In genomic region chr13:38408636-38409035, GRCm38 (mm10) we compare ENCODE assay signal across 16 mouse cellular contexts.
A peak's percentile ranks its signal among the peaks of the same experiment; 100 is the strongest.
DNase-seq lines count a peak whose midpoint lies in the region; ATAC-seq and TF ChIP-seq lines count a peak whose summit lies in the region.
"Had no signal": no experiment of that assay in that cellular context is flagged by ENCODE, and none has a peak within 500 bp of the region (broad histone marks: within the 10 kb centered on the region; RNA-seq: fewer than 3 reads in every experiment).

No protein-coding gene starts in this region.

- WGBS in embryonic facial prominence, embryonic 14.5 days = 41% methylated on average over 3 of the region's 3 CpGs
- WGBS in embryonic facial prominence, embryonic 10.5 days = 64% methylated on average over 3 of the region's 3 CpGs
- 49% methylated on average over 3 of the region's 3 CpGs for WGBS in kidney, adult 2 months
- WGBS in lung, embryonic 16.5 days = 22% methylated on average over 3 of the region's 3 CpGs

- ATAC-seq in embryonic facial prominence, embryonic 14.5 days (ENCODE audit: low read depth) = no peak
- no peak for ATAC-seq in lung, embryonic 16.5 days (ENCODE audit: low read depth)

- H3K9me3 ChIP-seq in embryonic facial prominence, embryonic 14.5 days (ENCODE audit: control insufficient read depth, low read length) = no peaks in the 10 kb centered on the region
- no peaks in the 10 kb centered on the region for H3K9me3 ChIP-seq in embryonic facial prominence, embryonic 10.5 days
- no peaks in the 10 kb centered on the region for H3K9me3 ChIP-seq in lung, embryonic 16.5 days (ENCODE audit: control insufficient read depth, low read length)
- H3K9me3 ChIP-seq: forebrain, embryonic 15.5 days; limb, embryonic 12.5 days; liver, embryonic 15.5 days; neural tube, embryonic 12.5 days had no signal

- no peaks in the 10 kb centered on the region for H3K27me3 ChIP-seq in embryonic facial prominence, embryonic 14.5 days (replicated peaks; ENCODE audit: control insufficient read depth, insufficient read depth, low read length)
- no peaks in the 10 kb centered on the region for H3K27me3 ChIP-seq in embryonic facial prominence, embryonic 10.5 days (replicated peaks; ENCODE audit: low read depth, poor library complexity, severe bottlenecking)
- no peaks in the 10 kb centered on the region for H3K27me3 ChIP-seq in kidney, adult 2 months (replicated peaks; ENCODE audit: control insufficient read depth, insufficient read depth, low read length)
- H3K27me3 ChIP-seq in lung, embryonic 16.5 days (ENCODE audit: control insufficient read depth, insufficient read depth, low read depth, low read length) = no peaks in the 10 kb centered on the region
- H3K27me3 ChIP-seq: forebrain, embryonic 15.5 days; limb, embryonic 12.5 days; liver, embryonic 15.5 days; neural tube, embryonic 12.5 days had no signal

- H3K4me2 ChIP-seq in embryonic facial prominence, embryonic 14.5 days (ENCODE audit: low read depth, low read length) = no peak overlapping the region
- no peak overlapping the region for H3K4me2 ChIP-seq in lung, embryonic 16.5 days (ENCODE audit: low read depth, low read length)
- H3K4me2 ChIP-seq: forebrain, embryonic 15.5 days; hindbrain, embryonic 14.5 days; limb, embryonic 12.5 days; liver, embryonic 15.5 days; neural tube, embryonic 12.5 days had no signal

- no peak for TF ChIP-seq CTCF in kidney, adult 2 months (conservative IDR thresholded peaks at IDR 0.05; ENCODE audit: insufficient read depth, insufficient read length, low read depth, low read length)

- peaks cover 27% of the 10 kb centered on the region for H3K4me1 ChIP-seq in embryonic facial prominence, embryonic 14.5 days (ENCODE audit: control insufficient read depth, insufficient read depth, low read length)
- peaks cover 17% of the 10 kb centered on the region for H3K4me1 ChIP-seq in embryonic facial prominence, embryonic 10.5 days
- H3K4me1 ChIP-seq in kidney, adult 2 months (ENCODE audit: control insufficient read depth, insufficient read depth, low read length) = peaks cover 15% of the 10 kb centered on the region
- peaks cover 26% of the 10 kb centered on the region for H3K4me1 ChIP-seq in lung, embryonic 16.5 days (replicated peaks; ENCODE audit: control insufficient read depth, insufficient read depth, low read length)
- H3K4me1 ChIP-seq: liver, embryonic 15.5 days had no signal

- TF ChIP-seq POLR2A in kidney, adult 2 months (IDR thresholded peaks at IDR 0.05; ENCODE audit: low read depth, low read length) = no peak

- no peaks in the 10 kb centered on the region for H3K36me3 ChIP-seq in embryonic facial prominence, embryonic 14.5 days (ENCODE audit: control insufficient read depth, insufficient read depth, low read length)
- H3K36me3 ChIP-seq in embryonic facial prominence, embryonic 10.5 days (replicated peaks) = no peaks in the 10 kb centered on the region
- no peaks in the 10 kb centered on the region for H3K36me3 ChIP-seq in kidney, adult 2 months (ENCODE audit: control insufficient read depth, insufficient read depth, low read length)
- no peaks in the 10 kb centered on the region for H3K36me3 ChIP-seq in lung, embryonic 16.5 days (ENCODE audit: control insufficient read depth, insufficient read depth, low read length)
- H3K36me3 ChIP-seq: forebrain, embryonic 15.5 days; limb, embryonic 12.5 days; liver, embryonic 15.5 days; neural tube, embryonic 12.5 days had no signal

- no peak for DNase-seq in embryonic facial prominence, embryonic 14.5 days (ENCODE audit: low spot score)
- no peak for DNase-seq in embryonic facial prominence, embryonic 10.5 days (ENCODE audit: low spot score)
- DNase-seq in kidney, adult 2 months = peak; percentile 22
- DNase-seq in kidney, adult 8-10 months = no peak
- DNase-seq in lung, postnatal 10 days = no peak
- no peak for DNase-seq in ovary, postnatal 14 days (ENCODE audit: low spot score)
- no peak for DNase-seq in embryo, embryonic 11 days
- DNase-seq: adrenal gland, adult 8-10 months; cerebellum, adult 8-10 months; thymus, adult 18-20 months had no signal

- 0 out of 2 replicates have a peak overlapping the region, but pooled peaks have one; percentile 28 for H3K27ac ChIP-seq in embryonic facial prominence, embryonic 14.5 days (replicated peaks; ENCODE audit: low read depth, low read length)
- H3K27ac ChIP-seq in embryonic facial prominence, embryonic 10.5 days (replicated peaks) = no peak overlapping the region
- 0 out of 2 replicates have a peak overlapping the region, but pooled peaks have one; percentile 21 for H3K27ac ChIP-seq in kidney, adult 2 months (ENCODE audit: insufficient read depth, low read depth, low read length)
- peak overlapping the region; percentile 34; the same call in 1 of the 2 replicates for H3K27ac ChIP-seq in lung, embryonic 16.5 days (ENCODE audit: low read length)
- H3K27ac ChIP-seq: forebrain, embryonic 15.5 days; hindbrain, embryonic 14.5 days; limb, embryonic 12.5 days; liver, embryonic 15.5 days; neural tube, embryonic 12.5 days had no signal

- no peak overlapping the region for H3K4me3 ChIP-seq in embryonic facial prominence, embryonic 14.5 days (ENCODE audit: low read depth, low read length)
- H3K4me3 ChIP-seq in embryonic facial prominence, embryonic 10.5 days = no peak overlapping the region
- no peak overlapping the region for H3K4me3 ChIP-seq in kidney, adult 2 months (ENCODE audit: insufficient read depth, low read depth, low read length)
- no peak overlapping the region for H3K4me3 ChIP-seq in lung, embryonic 16.5 days (ENCODE audit: low read length)
- H3K4me3 ChIP-seq: forebrain, embryonic 15.5 days; limb, embryonic 12.5 days; liver, embryonic 15.5 days; neural tube, embryonic 12.5 days had no signal

- no peak overlapping the region for H3K9ac ChIP-seq in embryonic facial prominence, embryonic 14.5 days (ENCODE audit: low read depth, low read length)
- no peak overlapping the region for H3K9ac ChIP-seq in lung, embryonic 16.5 days (ENCODE audit: low read length)
- H3K9ac ChIP-seq: forebrain, embryonic 15.5 days; hindbrain, embryonic 14.5 days; limb, embryonic 12.5 days; liver, embryonic 15.5 days; neural tube, embryonic 12.5 days had no signal
